Mouse (Mus musculus) limb, embryonic 15.5 days (tissue): Measurements from ENCODE around the gene Gm3435. TPM values are rescaled to one million over a fixed set of nuclear protein-coding genes. Genes with fewer than 3 reads are reported as not detected.
A peak's percentile ranks its signal among the peaks of the same experiment; 100 is the strongest.
"Not testable (repeated sequence)": the region's sequence is repeated elsewhere in the genome, so short reads cannot be mapped to it uniquely, and the experiment has no call there.

Experiments used
- ATAC-seq: fragments of 200-750 bp; cut with Nextera tagmentation; 2 replicates; pipeline ENCODE4 v1.8.0; 2017; ENCODE audit warnings: low read depth, moderate TSS enrichment; ENCODE audit not compliant: insufficient number of reproducible peaks, low FRiP score, low TSS enrichment
- H3K27ac ChIP-seq: fragments of 300-500 bp; sonication (generic); 2 replicates; pipeline ENCODE4 v1.5.1; 2015; ENCODE audit warnings: moderate library complexity, mild to moderate bottlenecking, inconsistent platforms
- H3K27me3 ChIP-seq: fragments of 300-500 bp; sonication (generic); 2 replicates; pipeline ENCODE4 v1.6.1; 2015; ENCODE audit warnings: inconsistent platforms
- H3K36me3 ChIP-seq: fragments of 300-500 bp; sonication (generic); 2 replicates; pipeline ENCODE4 v1.6.1; 2015; ENCODE audit warnings: inconsistent platforms
- H3K4me1 ChIP-seq: fragments of 300-500 bp; sonication (generic); 2 replicates; pipeline ENCODE4 v1.6.1; 2015; ENCODE audit warnings: inconsistent platforms
- H3K4me2 ChIP-seq: fragments of 300-500 bp; sonication (generic); 2 replicates; pipeline ENCODE4 v1.6.1; 2015; ENCODE audit warnings: mild to moderate bottlenecking, inconsistent platforms
- H3K4me3 ChIP-seq: fragments of 300-500 bp; sonication (generic); 2 replicates; pipeline ENCODE4 v1.5.1; 2015; ENCODE audit warnings: mild to moderate bottlenecking, inconsistent platforms
- H3K9ac ChIP-seq: fragments of 300-500 bp; sonication (generic); 2 replicates; pipeline ENCODE4 v1.6.1; 2015; ENCODE audit warnings: inconsistent platforms
- H3K9me3 ChIP-seq: fragments of 300-500 bp; sonication (generic); 2 replicates; pipeline ENCODE4 v1.6.1; 2016; ENCODE audit warnings: inconsistent platforms
- WGBS: fragments of 180-500 bp; shearing (Covaris S2); methylation state at CpG from one replicate; pipeline ENCODE4 v1.1.7; 2015; 5-methylcytosine and 5-hydroxymethylcytosine counted together
- polyA plus RNA-seq: library from polyadenylated mRNA; unstranded; fragments of >200 nt; fragmentation: Nextera tagmentation; extraction: Ambion mirVana; gene quantifications from 2 replicates; pipeline ENCODE4 v1.2.1, GENCODE M21; 2015

The Gm3435 gene
- polyA plus RNA-seq, 1 experiment from 2014 or later, result 4.8 TPM

- H3K36me3 ChIP-seq, result peaks cover 16% of the 10 kb centered on the region
- not testable (repeated sequence) for H3K4me3 ChIP-seq, ATAC-seq, H3K9me3 ChIP-seq, H3K27ac ChIP-seq, H3K9ac ChIP-seq, H3K4me2 ChIP-seq, H3K27me3 ChIP-seq, H3K4me1 ChIP-seq
- WGBS, result 95% methylated on average over 6 of the region's 8 CpGs
Observed at GRCm38 (mm10) chr17:15053183-15053828, 43.3 kb downstream of the Gm3435 start.

GRCm38 (mm10) chr17:15053829-15054200 lies 43.8 kb downstream of the Gm3435 start:
- H3K4me2 ChIP-seq, H3K9ac ChIP-seq, H3K4me3 ChIP-seq, H3K27me3 ChIP-seq, ATAC-seq, H3K27ac ChIP-seq, H3K9me3 ChIP-seq, H3K4me1 ChIP-seq: not testable (repeated sequence)
- peaks cover 20% of the 10 kb centered on the region for H3K36me3 ChIP-seq
- WGBS, result 82% methylated on average over 12 of the region's 13 CpGs

- Histone ChIP-seq H3K4me2 (no peak overlapping the region), H3K27ac (no peak overlapping the region), H3K4me3 (no peak overlapping the region), H3K4me1 (no peaks in the 10 kb centered on the region), H3K9me3 (no peaks in the 10 kb centered on the region), H3K27me3 (no peaks in the 10 kb centered on the region), H3K36me3 (peaks cover 35% of the 10 kb centered on the region), H3K9ac (no peak overlapping the region)
- ATAC-seq, result no peak
- WGBS, result 84% methylated on average over 4 of the region's 4 CpGs
Observed at GRCm38 (mm10) chr17:15055925-15056324, 45.9 kb downstream of the Gm3435 start.

GRCm38 (mm10) chr17:15058161-15058591 lies 48.2 kb downstream of the Gm3435 start:
- WGBS, result 89% methylated on average over 5 of the region's 5 CpGs
- peaks cover 45% of the 10 kb centered on the region for H3K36me3 ChIP-seq

GRCm38 (mm10) chr17:15059646-15060045 lies 49.7 kb downstream of the Gm3435 start:
- no peak overlapping the region for H3K9ac ChIP-seq
- no peak for ATAC-seq
- no peak overlapping the region for H3K4me2 ChIP-seq
- H3K27ac ChIP-seq, result no peak overlapping the region
- no peaks in the 10 kb centered on the region for H3K4me1 ChIP-seq
- H3K36me3 ChIP-seq, result peaks cover 58% of the 10 kb centered on the region
- no peaks in the 10 kb centered on the region for H3K27me3 ChIP-seq
- no peaks in the 10 kb centered on the region for H3K9me3 ChIP-seq
- WGBS, result 93% methylated on average over 14 of the region's 14 CpGs
- H3K4me3 ChIP-seq, result no peak overlapping the region

More at GRCm38 (mm10) chr17:15058161-15058591, 48.2 kb downstream of the Gm3435 start:
- Histone ChIP-seq H3K27ac (no peak overlapping the region), H3K9me3 (no peaks in the 10 kb centered on the region), H3K9ac (no peak overlapping the region), H3K4me1 (no peaks in the 10 kb centered on the region), H3K27me3 (no peaks in the 10 kb centered on the region), H3K4me3 (no peak overlapping the region), H3K4me2 (no peak overlapping the region)
- ATAC-seq, result no peak

- Histone ChIP-seq H3K9me3 (no peaks in the 10 kb centered on the region), H3K36me3 (peaks cover 54% of the 10 kb centered on the region), H3K27me3 (no peaks in the 10 kb centered on the region), H3K4me1 (no peaks in the 10 kb centered on the region), H3K27ac (no peak overlapping the region), H3K9ac (no peak overlapping the region), H3K4me2 (no peak overlapping the region), H3K4me3 (no peak overlapping the region)
- WGBS, result 75% methylated on average over 6 of the region's 6 CpGs
- no peak for ATAC-seq
Observed at GRCm38 (mm10) chr17:15060356-15060755, 50.4 kb downstream of the Gm3435 start.

- H3K36me3 ChIP-seq, result peaks cover 25% of the 10 kb centered on the region
- H3K9me3 ChIP-seq, result no peaks in the 10 kb centered on the region
- H3K9ac ChIP-seq, result no peak overlapping the region
- peaks cover 14% of the 10 kb centered on the region for H3K4me1 ChIP-seq
- WGBS, result 39% methylated on average over 13 of the region's 13 CpGs
- no peaks in the 10 kb centered on the region for H3K27me3 ChIP-seq
- H3K4me2 ChIP-seq, result peak overlapping the region; percentile 32; the same call in 1 of the 2 replicates
- no peak overlapping the region for H3K4me3 ChIP-seq
- ATAC-seq, result no peak
- H3K27ac ChIP-seq, result no peak overlapping the region; the same call in 1 of the 2 replicates
Observed at GRCm38 (mm10) chr17:15065391-15066024, 55.5 kb downstream of the Gm3435 start.

GRCm38 (mm10) chr17:15066066-15066465 lies 56.1 kb downstream of the Gm3435 start:
- Histone ChIP-seq H3K4me2 (peak overlapping the region; percentile 32; the same call in 1 of the 2 replicates), H3K27me3 (no peaks in the 10 kb centered on the region), H3K36me3 (peaks cover 22% of the 10 kb centered on the region), H3K4me1 (peaks cover 14% of the 10 kb centered on the region), H3K4me3 (no peak overlapping the region), H3K27ac (peak overlapping the region; percentile 35; the same call in 1 of the 2 replicates), H3K9ac (no peak overlapping the region), H3K9me3 (no peaks in the 10 kb centered on the region)
- no peak for ATAC-seq
- WGBS, result 36% methylated on average over 6 of the region's 6 CpGs

GRCm38 (mm10) chr17:15066911-15067310 lies 56.9 kb downstream of the Gm3435 start:
- H3K9ac ChIP-seq, result no peak overlapping the region
- H3K4me3 ChIP-seq, result no peak overlapping the region
- H3K4me1 ChIP-seq, result peaks cover 14% of the 10 kb centered on the region
- H3K27ac ChIP-seq, result peak overlapping the region; percentile 2; the same call in 1 of the 2 replicates
- H3K27me3 ChIP-seq, result no peaks in the 10 kb centered on the region
- no peak overlapping the region for H3K4me2 ChIP-seq
- H3K36me3 ChIP-seq, result peaks cover 17% of the 10 kb centered on the region
- 47% methylated on average over 1 of the region's 1 CpGs for WGBS
- H3K9me3 ChIP-seq, result no peaks in the 10 kb centered on the region
- ATAC-seq, result no peak

GRCm38 (mm10) chr17:15068040-15068792 lies 58.2 kb downstream of the Gm3435 start:
- H3K9me3 ChIP-seq, result no peaks in the 10 kb centered on the region
- H3K4me3 ChIP-seq, result no peak overlapping the region
- no peak overlapping the region for H3K27ac ChIP-seq
- peaks cover 12% of the 10 kb centered on the region for H3K36me3 ChIP-seq
- H3K4me2 ChIP-seq, result no peak overlapping the region
- ATAC-seq, result no peak
- H3K27me3 ChIP-seq, result no peaks in the 10 kb centered on the region
- 43% methylated on average over 8 of the region's 8 CpGs for WGBS
- H3K4me1 ChIP-seq, result peaks cover 14% of the 10 kb centered on the region
- H3K9ac ChIP-seq, result no peak overlapping the region

GRCm38 (mm10) chr17:15069124-15069523 lies 59.1 kb downstream of the Gm3435 start:
- no peak for ATAC-seq
- Histone ChIP-seq H3K9me3 (no peaks in the 10 kb centered on the region), H3K4me1 (peaks cover 14% of the 10 kb centered on the region), H3K9ac (no peak overlapping the region), H3K36me3 (peaks cover 4% of the 10 kb centered on the region; the same call in 1 of the 2 replicates), H3K27me3 (no peaks in the 10 kb centered on the region), H3K4me3 (no peak overlapping the region), H3K4me2 (no peak overlapping the region), H3K27ac (no peak overlapping the region)
- 56% methylated on average over 2 of the region's 2 CpGs for WGBS
